Mouse (Mus musculus) embryonic facial prominence, embryonic 13.5 days (tissue): Measurements from ENCODE around the gene Ighmbp2. TPM values are rescaled to one million over a fixed set of nuclear protein-coding genes. Genes with fewer than 3 reads are reported as not detected.
"Not testable (repeated sequence)": the region's sequence is repeated elsewhere in the genome, so short reads cannot be mapped to it uniquely, and the experiment has no call there.

Experiments
- ATAC-seq: fragments of 200-750 bp; cut with Nextera tagmentation; 2 replicates; pipeline ENCODE4 v1.8.0; 2017; ENCODE audit warnings: low read depth; ENCODE audit not compliant: insufficient number of reproducible peaks, insufficient read depth, low FRiP score, low TSS enrichment
- H3K27ac ChIP-seq: fragments of 300-500 bp; sonication (generic); 2 replicates; pipeline ENCODE4 v1.5.1; 2015; ENCODE audit warnings: moderate library complexity, mild to moderate bottlenecking, inconsistent platforms
- H3K27me3 ChIP-seq: fragments of 300-500 bp; sonication (generic); 2 replicates; pipeline ENCODE4 v1.6.1; 2015; ENCODE audit warnings: mild to moderate bottlenecking, inconsistent platforms
- H3K36me3 ChIP-seq: fragments of 300-500 bp; sonication (generic); 2 replicates; pipeline ENCODE4 v1.6.1; 2015; ENCODE audit warnings: mild to moderate bottlenecking, inconsistent platforms
- H3K4me1 ChIP-seq: fragments of 300-500 bp; sonication (generic); 2 replicates; pipeline ENCODE4 v1.6.1; 2015; ENCODE audit warnings: inconsistent platforms
- H3K4me2 ChIP-seq: fragments of 300-500 bp; sonication (generic); 2 replicates; pipeline ENCODE4 v1.6.1; 2015; ENCODE audit warnings: moderate library complexity, mild to moderate bottlenecking, inconsistent platforms
- H3K4me3 ChIP-seq: fragments of 300-500 bp; sonication (generic); 2 replicates; pipeline ENCODE4 v1.5.1; 2015; ENCODE audit warnings: mild to moderate bottlenecking, inconsistent platforms
- H3K9ac ChIP-seq: fragments of 300-500 bp; sonication (generic); 2 replicates; pipeline ENCODE4 v1.6.1; 2015; ENCODE audit warnings: mild to moderate bottlenecking, inconsistent platforms
- H3K9me3 ChIP-seq: fragments of 300-500 bp; sonication (generic); 2 replicates; pipeline ENCODE4 v1.6.1; 2016; ENCODE audit warnings: inconsistent platforms
- WGBS: fragments of 180-500 bp; shearing (Covaris S2); methylation state at CpG from one replicate; pipeline ENCODE4 v1.1.7; 2015; ENCODE audit warnings: mixed read lengths; 5-methylcytosine and 5-hydroxymethylcytosine counted together
- microRNA-seq: library from miRNA; unstranded; fragments of <30 nt; microRNA quantifications from one replicate; pipeline ENCODE4, GENCODE M21; 2016
- polyA plus RNA-seq: library from polyadenylated mRNA; unstranded; fragments of >200 nt; fragmentation: Nextera tagmentation; extraction: Ambion mirVana; gene quantifications from 2 replicates; pipeline ENCODE4 v1.2.1, GENCODE M21; 2015

Gene Ighmbp2
- polyA plus RNA-seq, 1 experiment from 2014 or later, result 12.9 TPM

DNA sequence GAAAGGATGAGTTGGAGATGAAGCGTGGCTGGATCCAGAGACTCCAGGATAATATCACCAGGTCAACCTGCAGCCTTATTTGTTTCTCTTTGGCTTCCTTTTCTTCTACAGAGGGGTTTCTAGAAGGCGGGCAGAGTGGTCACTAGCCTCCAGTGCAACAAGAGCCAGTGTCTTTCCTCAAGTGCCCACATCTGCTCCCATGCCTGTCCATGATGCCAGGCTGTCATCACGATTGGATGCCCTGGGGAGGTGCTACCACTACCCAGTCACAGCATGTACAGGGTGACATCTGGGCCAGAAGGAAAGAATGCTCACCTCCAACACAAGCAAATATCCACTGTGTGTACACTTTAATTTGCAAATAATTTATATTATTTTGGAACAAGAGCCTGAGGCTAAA lies 22.2 kb downstream of the Ighmbp2 start:
- Histone ChIP-seq H3K36me3 (peaks cover 60% of the 10 kb centered on the region), H3K4me3 (no peak overlapping the region), H3K9ac (no peak overlapping the region), H3K27ac (no peak overlapping the region), H3K9me3 (no peaks in the 10 kb centered on the region), H3K27me3 (no peaks in the 10 kb centered on the region), H3K4me2 (no peak overlapping the region), H3K4me1 (no peaks in the 10 kb centered on the region)
- WGBS, result 93% methylated on average over 3 of the region's 3 CpGs
- no peak for ATAC-seq

DNA sequence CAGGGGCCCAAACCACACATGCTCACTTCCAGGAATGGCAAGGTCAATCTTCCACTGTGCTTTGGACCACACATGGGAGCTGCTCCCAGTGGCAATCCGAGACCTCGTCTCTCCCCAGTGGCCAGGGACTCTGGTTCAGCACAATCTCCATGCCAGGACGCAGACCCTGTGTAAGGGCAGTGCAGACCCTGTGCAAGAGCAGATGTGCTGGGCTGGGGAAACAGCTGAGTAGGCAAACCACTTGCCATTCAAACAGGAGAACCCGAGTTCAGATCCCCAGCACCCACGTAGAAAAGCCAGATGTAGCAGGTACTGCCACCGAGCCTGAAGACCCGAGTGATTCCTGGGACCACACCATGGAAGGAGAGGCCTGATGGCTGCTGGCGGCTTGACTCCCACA lies 22.8 kb downstream of the Ighmbp2 start:
- H3K9me3 ChIP-seq, result no peaks in the 10 kb centered on the region
- H3K4me2 ChIP-seq, result no peak overlapping the region
- no peak overlapping the region for H3K9ac ChIP-seq
- H3K27me3 ChIP-seq, result no peaks in the 10 kb centered on the region
- 93% methylated on average over 8 of the region's 8 CpGs for WGBS
- peaks cover 54% of the 10 kb centered on the region for H3K36me3 ChIP-seq
- H3K27ac ChIP-seq, result no peak overlapping the region
- H3K4me3 ChIP-seq, result no peak overlapping the region
- ATAC-seq, result no peak
- H3K4me1 ChIP-seq, result no peaks in the 10 kb centered on the region

DNA sequence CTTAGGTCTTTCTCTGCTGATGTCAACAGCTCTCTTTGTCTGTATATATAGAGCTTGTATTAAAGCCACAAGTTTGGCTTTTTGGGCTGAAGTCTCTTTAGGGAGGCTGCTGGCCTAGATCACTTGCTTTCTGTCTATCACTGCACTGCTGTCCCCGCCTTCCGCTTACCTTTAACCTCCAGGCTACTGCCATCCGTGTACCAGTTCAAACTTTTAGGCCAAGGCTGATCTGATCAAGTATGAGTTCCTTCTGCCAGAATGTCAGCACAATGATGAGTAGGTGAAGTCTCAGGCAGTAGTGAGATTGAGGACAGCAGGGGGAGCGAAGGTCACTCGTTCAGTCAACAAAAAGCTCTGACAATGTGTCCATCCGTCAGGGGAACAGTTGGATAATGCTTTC lies 57.6 kb downstream of the Ighmbp2 start:
- 84% methylated on average over 5 of the region's 6 CpGs for WGBS
- H3K4me1 ChIP-seq, H3K27me3 ChIP-seq: not testable (repeated sequence)

DNA sequence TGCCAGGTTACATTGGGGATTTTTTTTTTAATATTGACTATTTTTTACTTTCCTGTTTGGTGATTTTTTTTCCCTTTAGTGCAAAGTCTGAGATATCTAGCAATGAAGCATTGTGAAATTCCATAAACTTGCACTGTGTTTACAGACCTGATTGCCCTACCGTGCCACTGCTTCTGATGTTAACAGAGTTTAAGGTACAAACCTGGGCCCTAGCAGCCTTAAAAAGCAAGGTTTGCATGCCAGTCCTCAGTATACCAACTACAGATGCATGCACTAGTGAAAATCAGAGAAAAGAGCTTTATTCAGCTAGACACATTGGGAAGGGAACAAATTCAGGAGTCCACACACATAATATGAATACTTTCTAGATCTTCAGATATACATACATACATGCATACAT lies 67.9 kb downstream of the Ighmbp2 start:
- H3K4me3 ChIP-seq, H3K27ac ChIP-seq, ATAC-seq, H3K36me3 ChIP-seq, H3K9ac ChIP-seq, H3K4me2 ChIP-seq, H3K4me1 ChIP-seq, H3K9me3 ChIP-seq, H3K27me3 ChIP-seq: not testable (repeated sequence)
- WGBS, result 78% methylated on average over 1 of the region's 1 CpGs

More for the DNA sequence above, 57.6 kb downstream of the Ighmbp2 start:
- H3K4me3 ChIP-seq, H3K9ac ChIP-seq, H3K4me2 ChIP-seq, H3K36me3 ChIP-seq, H3K27ac ChIP-seq, H3K9me3 ChIP-seq, ATAC-seq: not testable (repeated sequence)

Small RNAs within 50 kb of the gene (microRNA-seq; reads per million reads assigned to microRNA genes)
- gene Mir6984, result not detected

Other genes starting within 250 kb of the Ighmbp2 start
- 128 and 140 TPM in 2 replicates for gene Mrpl21, start 116 bp downstream of the Ighmbp2 start, polyA plus RNA-seq
- 14.4 and 16.7 TPM in 2 replicates for gene Cpt1a, start 39.3 kb upstream of the Ighmbp2 start, polyA plus RNA-seq
- gene Tesmin, start 105.8 kb upstream of the Ighmbp2 start, polyA plus RNA-seq, result 0.21 and 0.22 TPM in 2 replicates
- gene Gal, start 131.5 kb upstream of the Ighmbp2 start, polyA plus RNA-seq, result 1.7 and 2.9 TPM in 2 replicates